Mouse (Mus musculus) G1E (cell line): Measurements from ENCODE around the gene Isoc2b.

Experiments used
- CTCF ChIP-seq: IDR thresholded peaks from 2 replicates; pipeline ENCODE4 v1.5.1; 2012; ENCODE audit warnings: low read depth, low read length, inconsistent platforms, mixed read lengths
- TAL1 ChIP-seq: conservative IDR thresholded peaks from 2 replicates; pipeline ENCODE4 v1.6.1; 2012; ENCODE audit warnings: low read depth, low read length, inconsistent platforms, mixed read lengths

DNA sequence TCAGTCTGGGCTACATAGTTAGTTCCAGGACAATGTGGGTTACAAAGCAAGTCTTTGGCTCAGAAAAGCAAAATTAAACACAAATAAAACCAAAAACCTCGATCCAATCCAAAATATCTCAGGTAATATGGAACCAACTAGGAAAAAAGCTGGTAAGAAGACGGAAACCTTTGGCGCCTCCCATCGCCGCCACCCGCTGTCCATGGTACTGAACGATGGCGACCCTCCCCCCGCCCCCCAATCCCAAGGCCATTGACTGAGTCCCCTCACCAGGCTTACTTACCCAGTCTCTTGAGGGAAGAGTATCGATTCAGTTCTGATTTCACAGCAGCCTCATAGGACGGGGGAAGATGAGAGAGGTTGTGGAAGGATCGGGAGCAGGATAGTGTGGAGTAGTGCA is 39.6 kb downstream of the Isoc2b start:
- TF ChIP-seq CTCF, result no peak
- TF ChIP-seq TAL1, result no peak
